Mouse (Mus musculus) gastrocnemius, postnatal 14 days (tissue): ENCODE data around the gene Lrrc51. TPM values are rescaled to one million over a fixed set of nuclear protein-coding genes. Genes with fewer than 3 reads are reported as not detected.

ENCODE experiments used
- DNase-seq: peaks from one replicate; pipeline ENCODE4 v3.0.0; 2021; ENCODE audit warnings: mixed read lengths
- intact Hi-C: fragments of 180-260 bp; cut with DNase I; formaldehyde crosslinking; loops from one replicate; pipeline ENCODE4 v1.15.1; 2025; ENCODE audit warnings: low total_unique reads
- total RNA-seq, 2 experiments: library from RNA; stranded (reverse); gene quantifications; 2 replicates each; pipeline ENCODE4 v1.2.3; 2021

The Lrrc51 gene
- total RNA-seq, 2 experiments from 2014 or later, result 3.6 to 3.7 TPM

DNA sequence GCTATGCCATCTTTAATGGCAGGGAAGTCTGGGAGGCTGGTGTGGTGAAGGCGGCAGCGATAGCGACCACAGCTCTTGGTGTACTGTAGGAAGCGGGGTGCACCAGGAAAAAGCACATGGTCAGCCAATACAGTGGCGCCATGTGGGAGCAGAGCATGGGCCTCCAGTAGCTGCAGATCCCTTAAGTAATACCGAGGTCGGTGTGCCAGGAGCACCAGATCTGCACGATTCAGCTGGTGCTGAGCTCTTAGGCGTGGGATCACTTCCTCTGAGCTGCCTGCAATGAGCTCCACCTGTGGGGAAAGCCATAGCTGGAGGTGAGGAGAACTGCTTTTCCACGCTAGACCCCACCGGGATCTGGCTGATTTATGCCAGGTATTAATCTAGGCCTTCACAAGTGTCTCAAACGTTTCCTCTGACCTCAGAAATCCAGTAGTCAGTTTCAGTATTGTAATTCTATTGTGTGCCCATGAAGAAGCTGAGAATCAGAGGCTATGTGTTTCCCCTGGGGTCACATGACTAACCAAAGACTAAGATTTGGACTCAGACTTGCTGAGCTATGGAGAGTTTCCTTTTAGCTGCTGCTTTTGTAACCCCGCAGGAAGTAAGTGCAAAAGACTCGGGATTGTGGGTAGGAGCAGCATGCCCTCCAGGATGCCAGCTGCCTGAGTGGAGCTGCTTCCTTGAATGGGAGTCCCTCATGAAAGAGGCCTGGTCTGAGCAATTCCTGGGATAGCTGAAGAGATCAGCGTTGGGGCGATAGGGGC is 33.2 kb downstream of the Lrrc51 start:
- DNase-seq, result no peak
- intact Hi-C loops, result no loop called here

DNA sequence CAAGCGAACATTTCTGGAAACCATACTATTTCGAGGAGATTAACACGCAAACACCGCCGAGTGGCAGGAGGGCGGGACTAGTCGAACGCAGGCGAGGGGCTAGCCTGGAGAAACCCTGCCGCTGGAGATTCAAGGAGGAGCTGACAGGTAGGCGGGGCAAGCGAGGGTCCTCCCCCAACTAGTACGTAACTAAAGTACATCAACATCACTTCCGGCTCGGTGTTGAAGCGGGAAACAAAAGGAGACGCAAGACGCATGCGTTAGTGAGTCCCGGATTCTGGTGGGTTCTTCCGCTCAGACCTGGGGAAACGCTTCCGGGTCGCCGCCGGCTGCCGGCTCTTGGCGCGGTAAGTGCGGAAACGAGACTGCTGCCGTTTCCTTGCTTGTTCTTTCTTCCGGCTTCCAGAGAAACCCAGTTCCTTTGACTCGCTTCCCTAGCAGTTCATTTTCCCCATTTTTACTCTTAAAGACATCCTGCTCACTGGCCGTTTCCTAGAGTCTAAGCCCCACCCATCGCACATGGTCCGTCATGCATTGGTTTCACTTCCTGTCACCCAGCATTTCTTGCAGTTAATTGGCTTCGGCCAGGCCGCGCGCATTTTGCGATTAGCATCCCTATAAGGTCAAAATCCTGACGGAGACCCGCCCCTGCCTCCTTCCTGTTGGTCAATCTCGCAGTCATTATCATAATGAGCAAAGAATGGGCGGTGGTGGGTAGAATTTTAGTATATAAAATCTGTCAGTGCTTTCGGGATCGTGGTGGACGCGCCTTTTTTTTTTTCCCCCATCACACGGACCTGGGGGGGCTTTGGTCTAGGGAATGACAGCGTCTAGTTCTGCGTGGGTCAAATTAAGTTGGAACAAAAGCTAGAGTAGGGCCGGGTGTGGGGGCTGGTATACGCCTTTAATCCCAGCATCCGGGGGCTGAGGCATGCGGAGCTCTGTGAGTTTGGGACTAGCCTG is 37.3 kb downstream of the Lrrc51 start:
- DNase-seq, result peak; percentile 97
- intact Hi-C loops, result loop anchor here (10.0 kb wide), 1 partner anchor 222 kb away; no protein-coding TSS in a partner anchor

DNA sequence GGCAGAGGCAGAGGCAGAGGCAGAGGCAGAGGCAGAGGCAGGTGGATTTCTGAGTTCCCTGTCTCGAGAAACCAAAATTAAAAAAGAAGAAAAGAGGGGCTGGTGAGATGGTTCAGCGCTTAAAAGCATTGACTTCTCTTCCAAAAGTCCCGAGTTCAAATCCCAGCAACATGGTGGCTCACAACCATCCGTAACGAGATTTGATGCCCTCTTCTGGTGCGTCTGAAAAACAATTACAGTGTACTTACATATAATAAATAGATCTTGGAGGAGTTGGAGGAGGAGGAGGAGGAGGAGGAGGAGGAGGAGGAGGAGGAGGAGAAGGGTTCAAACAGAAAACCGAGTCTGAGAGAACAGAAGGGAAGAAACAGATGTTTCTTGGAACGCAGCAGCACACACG is 38.0 kb downstream of the Lrrc51 start:
- intact Hi-C loops, result loop anchor here (10.0 kb wide), 1 partner anchor 221 kb away; no protein-coding TSS in a partner anchor
- no peak for DNase-seq

DNA sequence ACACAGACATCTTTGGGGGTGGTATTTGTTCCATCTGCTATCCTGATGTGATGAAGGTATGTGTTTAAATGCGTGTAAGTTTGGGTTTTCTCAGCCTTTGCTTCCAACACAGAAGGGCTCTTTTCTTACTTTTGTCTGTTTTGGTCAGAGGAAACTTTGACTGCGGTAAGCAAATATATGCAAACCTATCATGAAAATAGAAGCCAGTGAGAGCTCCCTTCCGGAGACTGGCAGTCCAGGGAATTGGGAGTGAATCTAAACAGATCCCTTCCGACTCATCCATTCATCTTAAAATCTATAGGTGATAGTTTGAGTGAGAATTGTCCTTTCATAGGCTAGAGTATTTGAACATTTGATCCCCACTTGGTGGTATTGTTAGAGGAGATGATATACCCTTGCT is 45.2 kb downstream of the Lrrc51 start:
- intact Hi-C loops, result no loop called here
- no peak for DNase-seq

DNA sequence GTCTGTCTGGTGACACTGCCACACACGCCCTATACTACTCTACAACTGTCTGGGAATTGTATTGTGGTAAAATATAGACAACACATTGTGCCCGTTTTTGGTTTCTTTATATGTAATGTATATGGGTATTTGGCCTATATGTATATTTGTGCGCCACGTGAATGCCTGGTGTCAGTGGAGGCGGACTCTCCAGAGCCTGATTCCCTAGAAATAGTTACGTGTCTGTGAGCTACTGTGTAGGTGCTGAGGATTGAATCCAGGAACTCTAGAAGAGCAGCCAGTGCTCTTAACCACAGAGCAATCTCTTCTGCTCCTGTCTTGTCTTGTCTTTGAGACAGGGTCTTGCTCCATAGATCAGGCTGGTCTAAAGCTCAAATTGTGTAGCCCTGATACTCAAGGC is 47.4 kb downstream of the Lrrc51 start:
- DNase-seq, result no peak
- intact Hi-C loops, result no loop called here

DNA sequence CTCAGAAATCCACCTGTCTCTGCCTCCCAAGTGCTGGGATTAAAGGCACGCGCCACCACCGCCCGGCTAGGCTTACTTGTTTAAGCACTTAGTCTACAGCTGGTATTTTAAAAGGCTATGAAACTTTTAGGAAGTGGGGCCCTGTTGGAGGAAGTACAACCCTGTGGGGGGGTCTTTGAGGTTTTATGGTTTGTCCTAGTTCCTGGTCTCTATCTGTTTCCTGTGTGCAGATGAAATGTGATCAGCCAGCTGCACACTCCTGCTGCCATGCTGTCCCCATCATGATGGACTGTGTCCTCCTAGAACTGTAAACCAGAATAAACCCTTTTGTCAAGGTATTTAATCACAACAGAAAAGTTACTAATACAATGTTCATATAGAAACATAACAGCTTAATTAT is 49.5 kb downstream of the Lrrc51 start:
- DNase-seq, result no peak
- intact Hi-C loops, result no loop called here

DNA sequence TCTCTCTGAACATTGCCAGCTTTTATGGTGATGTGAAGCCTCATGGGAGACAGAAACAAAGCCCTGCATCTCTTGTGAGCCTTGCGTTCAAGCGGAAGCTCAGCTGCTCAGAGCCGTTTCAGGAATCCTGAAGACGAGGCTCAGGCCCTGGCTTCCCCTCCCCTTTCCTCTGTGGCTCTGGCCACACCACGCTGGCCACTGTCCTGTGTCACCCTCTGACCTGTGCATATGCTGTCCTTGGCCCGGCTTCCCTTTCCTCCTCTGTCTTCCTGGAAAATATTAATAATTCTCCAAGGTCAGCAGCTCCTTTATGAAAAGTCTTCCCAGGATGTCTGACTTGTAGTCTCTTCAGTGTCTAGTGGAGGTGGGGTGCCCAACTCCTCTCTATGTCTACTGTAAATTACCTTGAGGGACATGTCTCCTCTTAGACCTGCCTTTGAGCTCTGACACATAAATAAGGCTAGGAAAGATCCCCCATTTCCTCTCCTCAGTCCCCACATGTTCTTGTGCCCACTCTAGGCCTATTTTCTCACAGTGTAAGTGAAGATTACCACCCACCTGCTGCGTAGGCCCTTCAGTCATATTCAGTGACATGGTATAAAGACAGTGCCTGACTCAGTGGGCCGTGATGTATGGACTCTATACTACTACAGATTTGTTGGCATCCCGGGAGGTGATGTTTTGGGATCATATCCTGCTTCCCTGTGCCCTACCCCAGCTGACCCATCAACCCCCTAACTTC is 51.1 kb downstream of the Lrrc51 start:
- no peak for DNase-seq
- intact Hi-C loops, result no loop called here

DNA sequence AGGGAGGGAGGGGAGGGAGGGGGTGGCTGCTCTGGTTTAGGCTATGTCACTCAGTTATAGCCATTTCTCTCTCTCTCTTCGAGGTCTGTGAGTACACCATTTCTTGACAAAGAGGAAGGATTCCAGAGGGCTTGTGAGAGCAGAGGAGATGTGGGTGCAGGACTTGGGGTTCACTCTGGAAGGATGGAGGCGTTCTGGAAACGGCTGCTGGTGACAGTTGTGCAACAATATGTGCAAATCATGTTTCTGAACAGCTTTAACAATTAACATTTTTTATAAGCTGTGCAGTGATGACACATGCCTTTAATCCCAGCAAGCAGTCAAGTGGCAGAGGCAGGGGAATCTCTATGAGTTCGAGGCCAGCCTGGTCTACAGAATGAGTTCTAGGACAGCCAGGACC is 52.8 kb downstream of the Lrrc51 start:
- DNase-seq, result no peak
- intact Hi-C loops, result no loop called here

DNA sequence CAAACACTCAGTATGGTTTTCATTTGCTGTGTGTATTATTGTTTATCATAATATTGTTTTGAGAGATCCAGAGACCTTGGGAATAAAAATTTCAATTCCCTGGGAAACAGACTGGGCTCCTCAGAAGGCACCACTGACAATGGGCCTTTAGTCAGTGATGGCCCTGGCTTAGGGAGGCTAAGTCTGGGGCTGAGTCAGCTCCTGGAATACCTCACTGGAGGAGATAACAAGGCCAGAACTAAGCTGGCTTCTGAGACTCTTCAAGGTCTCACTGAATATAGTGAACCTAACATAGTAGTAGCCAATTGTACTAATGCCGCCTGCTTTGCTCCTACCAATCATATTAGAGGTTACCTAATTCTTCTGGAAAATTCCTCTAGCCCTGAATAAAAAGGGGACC is 57.7 kb downstream of the Lrrc51 start:
- DNase-seq, result no peak
- intact Hi-C loops, result no loop called here

DNA sequence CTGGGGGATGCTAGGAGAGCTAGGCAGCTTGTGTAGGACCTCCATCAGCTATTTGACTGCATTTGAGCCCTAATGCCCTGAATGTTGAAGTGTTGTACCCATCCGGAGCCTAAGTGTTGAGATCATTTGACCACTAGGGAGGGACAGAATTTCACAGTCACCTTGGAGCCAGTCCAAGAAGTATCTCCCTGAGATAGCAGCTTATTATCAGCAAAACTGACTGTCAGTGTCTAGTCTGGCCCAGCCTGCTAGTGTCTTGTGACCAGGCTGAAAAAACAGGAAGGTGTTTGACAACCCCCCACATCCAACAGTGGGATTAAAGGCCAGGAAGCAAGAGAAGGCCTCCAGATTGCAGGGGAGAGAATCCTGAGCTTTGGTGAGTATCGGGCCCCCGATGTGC is 62.4 kb downstream of the Lrrc51 start:
- DNase-seq, result no peak
- intact Hi-C loops, result no loop called here

DNA sequence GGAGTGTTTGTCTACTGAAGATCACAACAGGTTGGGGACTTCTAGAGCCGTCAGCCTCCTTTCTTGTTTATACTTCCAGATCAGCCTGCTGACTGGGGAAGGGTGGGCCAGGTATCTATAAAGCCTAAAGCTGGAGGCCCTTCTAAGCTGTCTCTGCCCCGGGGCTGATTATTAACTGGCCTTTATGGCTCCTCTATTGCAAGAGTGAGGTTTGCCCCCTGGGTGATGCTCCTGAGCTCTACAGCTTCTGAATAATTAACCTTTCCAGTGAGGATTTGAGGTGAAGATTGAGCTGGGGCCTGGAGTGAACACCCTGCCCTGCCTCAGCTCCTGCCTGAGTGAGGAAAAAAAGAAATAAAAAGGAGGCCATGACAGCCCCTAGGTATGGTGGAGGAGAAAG is 63.1 kb downstream of the Lrrc51 start, which contains the start of gene Folr1:
Gene Folr1, minus strand, starts transcription at position 160 of the 400 bp plus-strand sequence.
- DNase-seq, result no peak
- intact Hi-C loops, result no loop called here

DNA sequence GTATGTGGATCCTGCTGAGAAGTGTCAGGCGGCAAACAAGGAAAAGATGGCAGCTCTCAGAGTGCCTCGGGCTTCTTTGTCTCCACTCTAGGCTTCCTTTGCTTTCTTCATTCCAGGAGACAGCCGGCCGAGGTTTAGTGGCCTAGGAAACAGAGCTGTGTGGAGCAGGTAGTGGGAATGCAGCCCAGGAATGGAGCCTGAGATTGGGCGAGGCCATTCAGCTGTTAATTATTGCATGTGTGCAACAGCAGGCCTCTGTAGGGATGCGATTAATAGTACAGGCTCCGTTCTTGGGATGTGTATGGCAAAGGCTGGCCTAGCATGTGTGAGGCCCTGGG is 64.6 kb downstream of the Lrrc51 start:
- DNase-seq, result no peak
- intact Hi-C loops, result no loop called here

DNA sequence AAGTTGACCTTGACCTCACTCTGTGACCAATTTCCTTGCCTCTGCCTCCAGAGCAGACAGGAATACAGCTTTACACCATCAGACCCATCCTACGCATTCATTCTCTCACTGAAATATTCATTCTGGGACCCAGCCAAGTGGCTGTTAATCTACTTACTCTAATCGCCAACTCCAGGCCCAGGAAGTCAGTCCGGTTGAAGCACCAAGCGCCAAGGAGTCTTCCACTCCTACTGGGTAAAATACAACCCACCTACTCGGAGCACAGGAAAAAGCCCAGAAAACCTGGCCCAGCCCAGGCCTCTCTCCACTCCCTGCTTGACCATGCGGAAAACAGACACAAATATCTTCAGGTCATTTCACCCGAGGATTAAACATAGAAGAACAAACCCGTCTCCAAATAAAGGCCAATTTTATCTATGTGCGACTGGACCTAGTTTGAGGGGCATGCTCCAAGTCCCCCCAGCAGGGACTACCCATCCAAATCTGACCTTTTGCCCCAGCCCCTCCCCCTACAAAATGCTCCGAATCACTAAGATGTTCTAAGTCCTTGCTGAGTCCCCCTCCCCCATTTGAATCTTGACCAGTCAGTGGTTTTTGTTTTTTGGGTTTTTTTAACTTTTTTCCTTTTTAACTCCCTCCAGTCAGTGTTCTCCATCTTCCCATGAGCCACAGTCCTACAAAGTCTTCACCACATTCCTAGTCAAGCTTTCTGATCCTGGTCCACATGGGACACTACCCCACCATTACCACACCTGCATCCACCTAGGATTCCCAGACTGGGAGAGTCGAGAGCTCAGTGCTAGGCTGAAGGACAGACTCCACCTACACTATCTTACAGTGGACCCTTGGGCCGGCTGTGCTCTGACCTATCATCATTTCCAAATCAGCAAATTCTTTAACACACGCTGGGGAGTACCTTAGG is 65.2 kb downstream of the Lrrc51 start:
- no peak for DNase-seq
- intact Hi-C loops, result no loop called here

DNA sequence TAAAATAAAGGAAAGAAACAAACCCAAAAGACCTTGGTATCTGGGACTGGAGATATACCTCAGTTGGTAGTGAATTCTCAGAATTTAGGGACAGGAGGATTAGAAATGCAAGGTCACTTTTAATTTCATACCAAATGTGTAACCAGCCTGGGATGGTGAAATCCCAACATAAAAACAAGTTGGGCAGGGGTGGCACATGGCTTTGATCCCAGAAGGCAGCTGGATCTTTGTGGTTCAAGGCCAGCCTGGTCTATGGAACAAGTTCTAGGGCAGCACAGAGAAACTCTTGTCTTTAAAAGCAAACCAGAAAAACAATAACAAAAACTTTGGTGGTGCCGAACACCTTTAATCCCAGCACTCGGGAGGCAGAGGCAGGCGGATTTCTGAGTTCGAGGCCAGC is 66.2 kb downstream of the Lrrc51 start:
- intact Hi-C loops, result no loop called here
- no peak for DNase-seq

DNA sequence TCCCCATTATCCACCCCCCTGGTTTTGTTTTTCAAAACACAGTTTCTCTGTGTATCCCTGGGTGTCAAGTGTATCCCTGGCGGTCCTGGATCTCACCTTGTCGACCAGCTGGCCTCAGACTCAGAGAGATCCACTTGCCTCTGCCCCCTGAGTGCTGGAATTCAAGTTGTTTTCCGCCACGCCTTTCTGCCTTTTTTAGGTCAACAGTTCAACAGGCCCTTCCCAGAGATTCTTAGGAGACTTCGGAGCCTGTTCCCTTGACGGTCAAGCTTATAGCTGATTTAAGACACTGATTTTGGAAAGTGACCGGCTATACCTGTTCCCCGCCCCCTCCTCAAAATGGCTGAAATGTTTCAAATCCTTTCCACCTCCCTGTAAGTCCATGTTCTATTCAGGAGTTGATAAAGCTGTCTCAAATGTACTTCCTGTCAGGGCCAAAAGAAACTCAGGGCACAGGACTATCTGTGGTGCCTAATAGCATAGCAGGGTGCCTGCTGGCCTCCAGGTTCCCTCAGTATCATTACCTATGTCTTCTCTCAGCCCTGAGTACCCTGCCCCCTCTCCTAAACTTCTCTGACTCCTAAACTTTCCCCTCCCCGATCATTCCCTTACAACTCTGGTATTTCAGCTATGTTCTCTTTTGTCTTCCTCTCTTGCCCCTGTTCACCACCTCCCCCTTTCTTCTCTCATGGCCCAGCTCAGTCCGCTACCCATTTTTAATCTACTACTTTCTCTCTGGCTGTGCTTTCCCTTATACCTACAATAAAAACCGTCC is 67.0 kb downstream of the Lrrc51 start:
- intact Hi-C loops, result no loop called here

DNA sequence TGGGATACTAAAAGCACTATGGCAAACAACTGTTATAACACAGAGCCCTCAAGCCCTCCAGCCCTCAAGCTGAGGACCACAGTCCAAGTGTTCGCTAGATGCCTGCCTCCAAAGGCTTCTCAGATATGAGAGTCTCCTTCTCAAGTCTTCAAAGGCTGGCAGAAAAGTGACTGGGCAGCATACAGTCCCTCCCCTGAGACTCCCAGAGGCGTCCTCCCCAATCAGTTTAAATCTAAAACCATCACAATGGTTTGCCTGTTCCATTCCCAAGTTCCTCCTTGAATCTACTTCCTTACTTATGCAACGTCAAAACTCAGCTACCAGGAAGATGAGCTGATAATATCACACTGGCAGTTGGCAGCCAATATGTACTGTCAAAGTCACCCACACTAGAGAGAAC is 70.3 kb downstream of the Lrrc51 start, which contains the start of gene Anapc15:
Gene Anapc15, plus strand, starts transcription at position 301 of the 400 bp plus-strand sequence.
- intact Hi-C loops, result no loop called here
- DNase-seq, result no peak

More for the DNA sequence above, 67.0 kb downstream of the Lrrc51 start:
- no peak for DNase-seq
